Mouse (Mus musculus) neural tube, embryonic 11.5 days (tissue): ENCODE data around the gene Kcne1. TPM values are rescaled to one million over a fixed set of nuclear protein-coding genes. Genes with fewer than 3 reads are reported as not detected.

Source experiments
- polyA plus RNA-seq: library from polyadenylated mRNA; unstranded; fragments of >200 nt; fragmentation: Nextera tagmentation; extraction: Ambion mirVana; gene quantifications from 2 replicates; pipeline ENCODE4 v1.2.1, GENCODE M21; 2014

Kcne1 gene
- polyA plus RNA-seq, 1 experiment from 2014 or later, result 0.54 TPM

Other genes with a start within 250 kb of the Kcne1 start
- gene Kcne2, start 67.1 kb downstream of the Kcne1 start, polyA plus RNA-seq, result 0.13 and 0.24 TPM in 2 replicates
- 107 and 110 TPM in 2 replicates for gene Smim11, start 58.2 kb downstream of the Kcne1 start, polyA plus RNA-seq
- gene Fam243, start 38.0 kb downstream of the Kcne1 start, polyA plus RNA-seq, result not detected in 2 replicates
- 45.6 and 48.2 TPM in 2 replicates for gene Rcan1, start 111.4 kb upstream of the Kcne1 start, polyA plus RNA-seq
- 0.34 and 0.37 TPM in 2 replicates for gene Clic6, start 126.3 kb upstream of the Kcne1 start, polyA plus RNA-seq